Mouse (Mus musculus) right cerebral cortex, adult 2 months (tissue): Measurements from ENCODE around the gene Fth1.

ENCODE experiments used
- DNase-seq, 2 experiments: peaks; one replicate each; pipeline ENCODE4 v3.0.0; 2021 to 2022; ENCODE audit warnings: low spot score in 2 of 2

Fth1 gene

GRCm38 (mm10) chr19:9992011-9992958 is 11.9 kb downstream of the Fth1 start:
- no peak for DNase-seq

DNA sequence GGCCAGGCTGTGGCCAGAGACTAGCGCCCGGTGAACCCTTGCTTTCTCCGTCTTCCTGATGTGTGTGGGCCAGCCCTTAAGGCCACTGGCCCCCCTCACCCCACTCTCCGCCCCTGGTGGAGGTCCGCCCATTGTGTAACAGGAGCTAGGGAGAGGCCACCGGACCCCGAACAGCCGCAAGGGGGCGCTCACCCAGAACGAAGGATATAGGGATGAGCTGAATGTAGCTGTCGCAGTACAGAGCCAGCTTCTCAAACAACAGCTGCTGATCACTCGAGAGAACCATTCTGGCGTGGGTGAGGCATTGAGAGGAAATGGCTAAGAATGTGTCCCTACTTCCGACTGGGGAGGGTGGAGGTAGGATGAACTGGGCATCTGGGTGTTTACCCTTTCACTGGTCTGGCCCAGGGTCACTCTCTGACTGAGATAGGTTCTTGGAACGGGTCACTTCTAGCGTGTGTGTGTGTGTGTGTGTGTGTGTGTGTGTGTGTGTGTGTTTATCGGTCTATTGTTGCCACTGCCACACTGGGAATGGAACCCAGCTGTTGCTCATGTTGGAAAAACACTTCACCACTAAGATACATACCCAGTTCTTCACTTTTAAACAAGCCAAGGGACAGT is 12.7 kb downstream of the Fth1 start:
- peak; percentile 79 to 81 for DNase-seq

- DNase-seq = no peak
These were observed 17.0 kb downstream of the Fth1 start for GRCm38 (mm10) chr19:9997204-9998062.

DNA sequence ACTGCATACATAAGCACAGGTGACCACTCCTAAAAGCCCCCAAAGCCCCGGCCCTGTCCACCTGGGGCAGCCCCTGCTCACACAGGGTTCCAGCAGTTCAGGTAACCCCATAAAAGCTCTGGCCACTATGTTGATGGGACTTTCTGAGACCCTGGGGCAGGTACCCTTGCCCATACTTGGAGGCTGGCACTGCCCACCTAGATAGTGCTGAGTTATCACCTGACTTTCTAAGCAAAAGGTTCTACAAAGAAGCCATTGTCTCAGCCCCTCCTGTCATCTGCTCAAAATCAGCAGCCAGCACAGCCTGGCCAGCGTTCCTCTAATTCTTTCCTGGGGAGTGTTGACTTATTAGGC is 17.6 kb downstream of the Fth1 start:
- no peak for DNase-seq

GRCm38 (mm10) chr19:9998736-9999486 is 18.5 kb downstream of the Fth1 start:
- no peak for DNase-seq

DNA sequence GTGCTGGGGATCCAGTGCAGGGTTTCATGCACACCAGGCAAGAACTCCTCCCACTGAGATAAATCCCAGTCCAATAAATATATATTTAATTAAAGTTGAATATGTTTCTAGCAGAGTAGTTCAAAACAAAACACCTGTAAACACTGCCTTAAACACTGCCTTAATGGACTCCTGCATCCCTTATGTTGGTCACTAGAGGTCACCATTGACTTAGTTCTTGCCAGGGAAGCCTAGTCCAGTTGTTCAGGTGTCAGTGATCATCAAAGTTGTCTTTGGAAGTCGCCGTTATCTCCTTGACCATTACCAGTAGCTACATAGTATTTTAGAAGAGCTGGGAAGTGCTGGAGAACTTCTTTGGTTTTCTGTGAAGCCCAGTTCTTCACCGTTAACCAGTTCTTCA is 19.9 kb downstream of the Fth1 start:
- no peak for DNase-seq

GRCm38 (mm10) chr19:10001206-10001969 is 21.0 kb downstream of the Fth1 start, which contains the start of the genes Best1 and Rab3il1:
Best1 (minus strand) TSS chr19:10001633.
Rab3il1 (plus strand) TSS chr19:10001669.
- no peak for DNase-seq

DNA sequence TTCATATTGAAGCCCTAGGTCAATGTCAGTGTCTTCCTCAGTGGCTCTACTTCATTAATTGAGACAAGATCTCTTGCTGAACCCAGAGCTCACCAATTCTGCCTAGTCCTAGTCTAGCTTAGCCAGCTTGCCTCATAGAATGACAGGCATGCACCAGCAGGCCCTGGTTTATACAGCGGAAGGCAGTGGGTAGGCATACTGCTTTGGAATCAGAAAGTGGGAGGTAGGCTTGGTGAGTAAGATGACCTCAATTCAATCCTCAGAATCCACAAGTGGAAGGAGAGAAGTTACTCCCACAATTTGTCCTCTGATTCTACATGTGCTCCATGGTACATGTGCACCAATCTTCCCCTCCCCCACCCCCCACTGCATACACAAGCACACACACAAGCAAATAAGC is 23.3 kb downstream of the Fth1 start:
- DNase-seq = no peak

- no peak for DNase-seq
These were observed 31.0 kb downstream of the Fth1 start for GRCm38 (mm10) chr19:10011408-10011807.

- no peak for DNase-seq
These were observed 32.5 kb downstream of the Fth1 start for GRCm38 (mm10) chr19:10012827-10013278.

DNA sequence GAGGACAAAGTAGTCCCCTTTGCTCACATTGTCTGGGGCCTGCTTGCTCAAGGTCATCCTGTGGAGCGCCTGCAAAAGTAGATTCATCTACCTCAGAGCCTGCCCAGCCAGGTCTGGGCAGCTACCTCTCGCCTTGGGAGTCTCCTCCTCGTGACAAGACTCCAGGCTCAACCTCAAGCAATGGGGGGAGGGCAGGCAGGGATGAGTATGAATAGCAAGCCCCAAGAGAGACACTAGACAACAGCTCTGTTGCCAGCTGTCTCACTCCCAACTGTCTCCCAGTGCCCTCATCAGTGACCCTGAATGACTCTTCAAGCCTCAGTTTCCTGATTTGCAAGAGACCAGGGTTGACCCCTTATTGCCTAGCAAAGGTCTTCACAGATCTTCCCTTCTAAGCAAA is 33.0 kb downstream of the Fth1 start:
- DNase-seq = no peak

DNA sequence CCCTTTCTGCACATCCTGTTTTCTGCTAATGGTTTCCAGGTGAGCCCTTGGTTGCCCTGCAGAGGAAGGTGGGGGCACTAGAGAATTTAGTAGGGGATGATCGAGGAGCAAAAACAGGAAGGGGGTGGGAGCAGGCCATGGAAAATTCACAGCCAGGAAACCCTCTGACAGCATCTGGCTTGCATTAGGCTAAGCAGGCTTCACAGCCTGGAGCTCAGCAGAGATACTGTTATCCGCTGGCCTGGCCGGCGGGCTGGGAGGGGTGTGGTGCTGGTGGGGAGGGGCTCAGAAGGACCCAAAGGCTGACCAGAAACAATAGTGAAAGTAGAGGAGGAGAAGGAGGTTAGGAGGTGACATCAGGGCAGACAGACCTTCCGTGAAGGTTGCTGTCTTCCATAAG is 33.5 kb downstream of the Fth1 start:
- DNase-seq = no peak

GRCm38 (mm10) chr19:10014824-10015223 is 34.4 kb downstream of the Fth1 start:
- no peak for DNase-seq

GRCm38 (mm10) chr19:10015442-10015841 is 35.0 kb downstream of the Fth1 start:
- no peak for DNase-seq

DNA sequence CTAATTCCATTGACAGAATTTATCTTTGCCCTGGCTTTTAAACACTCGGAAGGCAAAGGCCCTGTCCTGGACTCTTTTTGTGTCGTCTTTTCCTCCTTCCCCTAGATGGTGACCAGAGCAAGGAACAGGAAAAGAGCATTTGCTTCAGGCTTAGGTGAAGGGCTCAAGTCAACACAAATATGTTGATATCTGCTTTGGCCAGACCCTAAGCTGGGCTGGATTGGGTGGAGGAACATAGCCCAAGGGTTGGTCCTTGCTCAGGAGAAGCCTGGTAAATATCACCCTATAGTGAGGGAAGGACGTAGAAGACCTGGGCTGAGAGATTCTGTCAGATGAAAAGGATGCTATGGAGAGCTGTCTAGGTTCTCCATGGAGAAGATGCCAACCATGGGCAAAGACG is 35.8 kb downstream of the Fth1 start:
- DNase-seq = no peak

DNA sequence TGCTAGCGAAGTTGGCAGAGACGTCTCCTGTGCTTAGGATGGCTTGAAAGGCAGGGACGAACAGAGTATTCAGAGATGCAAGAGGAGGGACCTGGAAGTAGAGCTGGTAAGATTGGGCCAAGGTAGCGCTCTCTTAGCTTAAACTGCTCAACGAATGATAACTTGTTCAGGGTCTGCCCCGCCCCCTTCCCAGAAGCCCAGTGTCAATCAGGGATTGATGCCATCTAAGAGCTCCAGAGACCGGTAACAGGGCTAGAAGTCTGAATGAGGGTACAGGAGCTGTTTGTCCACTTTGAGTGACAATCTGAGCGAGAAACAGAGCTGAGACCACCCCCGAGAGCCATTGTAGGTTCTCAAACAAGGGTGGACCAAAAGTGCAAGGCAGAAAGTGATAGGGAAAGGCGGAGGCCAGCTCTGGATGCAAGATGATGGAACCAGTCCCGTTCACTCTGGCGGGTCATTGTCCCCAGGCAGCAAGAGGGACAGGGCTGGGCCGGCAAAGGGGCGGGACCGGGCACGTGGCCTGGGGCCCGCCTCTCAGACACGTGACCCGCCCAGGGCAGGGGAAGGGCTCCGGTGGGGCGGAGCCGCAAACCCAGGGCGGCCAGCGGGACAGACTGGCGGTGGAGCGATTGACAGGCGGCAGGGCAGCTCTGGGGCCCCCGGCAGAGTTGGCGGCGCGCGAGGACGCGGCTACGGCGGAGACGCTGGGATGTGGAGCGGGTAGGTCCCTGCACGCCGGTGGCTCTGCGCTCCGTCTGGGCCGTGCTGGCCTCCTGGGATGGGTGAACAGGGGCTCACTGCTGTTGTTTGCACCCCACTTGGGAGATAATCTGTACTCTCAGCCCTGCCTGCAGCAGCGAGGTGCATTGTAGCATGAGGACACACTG is 37.5 kb downstream of the Fth1 start:
- peak; percentile 67 to 73 for DNase-seq

- DNase-seq = no peak
These were observed 38.1 kb downstream of the Fth1 start for GRCm38 (mm10) chr19:10018527-10018818.

- DNase-seq = no peak
These were observed 38.9 kb downstream of the Fth1 start for GRCm38 (mm10) chr19:10019214-10019760.

DNA sequence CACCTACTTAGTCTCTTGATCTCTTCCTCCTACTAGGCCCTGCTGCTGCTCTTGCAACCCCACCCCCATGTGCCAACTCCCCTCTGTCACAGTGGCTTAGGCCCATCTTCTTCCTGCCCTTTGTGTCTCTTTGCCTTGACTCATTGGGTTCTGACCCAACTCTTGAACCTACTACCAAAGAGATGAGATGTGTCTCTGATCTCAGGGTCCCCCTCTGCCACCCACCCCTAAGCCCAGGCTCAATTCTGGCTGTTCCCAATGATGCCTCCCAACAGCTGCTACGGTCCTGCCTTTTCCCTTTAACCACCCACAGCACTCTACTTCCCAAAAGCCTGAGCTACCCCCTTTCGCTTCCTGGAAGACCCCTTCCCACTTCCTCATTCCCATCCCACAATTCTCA is 41.6 kb downstream of the Fth1 start:
- DNase-seq = no peak
